Mouse (Mus musculus): ENCODE measurements around the gene Kctd14. TPM values are rescaled to one million over a fixed set of nuclear protein-coding genes. Genes with fewer than 3 reads are reported as not detected.
"Not testable (repeated sequence)": the region's sequence is repeated elsewhere in the genome, so short reads cannot be mapped to it uniquely, and the experiment has no call there.

The Kctd14 gene
- polyA plus RNA-seq, 1 experiment from 2014 or later, result 1.5 TPM

- ATAC-seq (replicated peaks; ENCODE audit: extremely low read depth, insufficient read depth, low FRiP score), result no peak
- Histone ChIP-seq H3K27me3 (ENCODE audit: control insufficient read depth, insufficient read depth, low read length) (no peaks in the 10 kb centered on the region), H3K4me3 (ENCODE audit: low read length) (no peak overlapping the region), H3K9ac (ENCODE audit: low read length) (no peak overlapping the region), H3K4me2 (ENCODE audit: low read depth, low read length) (no peak overlapping the region), H3K9me3 (replicated peaks; ENCODE audit: control insufficient read depth, low read length) (no peaks in the 10 kb centered on the region), H3K4me1 (ENCODE audit: control insufficient read depth, insufficient read depth, low read length) (peaks cover 7% of the 10 kb centered on the region; the same call in 1 of the 2 replicates), H3K36me3 (ENCODE audit: control insufficient read depth, insufficient read depth) (no peaks in the 10 kb centered on the region), H3K27ac (ENCODE audit: low read length) (no peak overlapping the region)
- 79% methylated on average over 6 of the region's 6 CpGs for WGBS
Observed at GRCm38 (mm10) chr7:97427296-97427695, 23.8 kb upstream of the Kctd14 start.

GRCm38 (mm10) chr7:97427778-97428420 is 23.2 kb upstream of the Kctd14 start:
- Histone ChIP-seq H3K27me3 (ENCODE audit: control insufficient read depth, insufficient read depth, low read length) (no peaks in the 10 kb centered on the region), H3K9me3 (replicated peaks; ENCODE audit: control insufficient read depth, low read length) (no peaks in the 10 kb centered on the region), H3K36me3 (ENCODE audit: control insufficient read depth, insufficient read depth) (no peaks in the 10 kb centered on the region), H3K4me2 (ENCODE audit: low read depth, low read length) (no peak overlapping the region), H3K9ac (ENCODE audit: low read length) (no peak overlapping the region), H3K4me1 (ENCODE audit: control insufficient read depth, insufficient read depth, low read length) (peaks cover 7% of the 10 kb centered on the region; the same call in 1 of the 2 replicates), H3K4me3 (ENCODE audit: low read length) (no peak overlapping the region), H3K27ac (ENCODE audit: low read length) (no peak overlapping the region)
- no peak for ATAC-seq (replicated peaks; ENCODE audit: extremely low read depth, insufficient read depth, low FRiP score)
- 65% methylated on average over 5 of the region's 5 CpGs for WGBS

- no peak for ATAC-seq (replicated peaks; ENCODE audit: extremely low read depth, insufficient read depth, low FRiP score)
- Histone ChIP-seq H3K27me3 (ENCODE audit: control insufficient read depth, insufficient read depth, low read length) (no peaks in the 10 kb centered on the region), H3K36me3 (ENCODE audit: control insufficient read depth, insufficient read depth) (no peaks in the 10 kb centered on the region), H3K4me1 (ENCODE audit: control insufficient read depth, insufficient read depth, low read length) (peaks cover 7% of the 10 kb centered on the region; the same call in 1 of the 2 replicates), H3K4me3 (ENCODE audit: low read length) (no peak overlapping the region), H3K27ac (ENCODE audit: low read length) (no peak overlapping the region), H3K4me2 (ENCODE audit: low read depth, low read length) (no peak overlapping the region), H3K9me3 (replicated peaks; ENCODE audit: control insufficient read depth, low read length) (no peaks in the 10 kb centered on the region), H3K9ac (ENCODE audit: low read length) (peak overlapping the region; percentile 29; the same call in 1 of the 2 replicates)
- WGBS, result 3% methylated on average over 5 of the region's 5 CpGs
Observed at GRCm38 (mm10) chr7:97429705-97430104, 21.4 kb upstream of the Kctd14 start.

DNA sequence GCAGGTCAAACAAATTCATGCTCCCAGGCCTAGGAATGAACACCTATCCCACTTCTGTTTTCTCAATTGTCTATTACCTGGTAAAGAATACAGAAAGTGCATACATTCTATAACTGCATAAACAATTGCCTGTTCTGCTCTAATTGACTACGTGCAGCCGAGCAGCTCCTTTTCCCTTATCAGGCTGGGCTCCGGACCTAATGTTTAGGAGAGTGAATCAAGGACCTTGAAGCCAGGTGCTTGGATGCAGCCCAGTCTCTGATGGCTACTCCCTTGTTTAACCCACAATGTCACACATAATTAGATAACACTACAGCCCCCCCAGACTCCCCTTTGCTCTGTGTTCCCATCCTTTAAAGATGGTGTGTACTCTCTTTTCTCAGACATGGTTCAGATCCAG is 17.6 kb upstream of the Kctd14 start:
- not testable (repeated sequence) for H3K27ac ChIP-seq (ENCODE audit: low read length); H3K4me2 ChIP-seq (ENCODE audit: low read depth, low read length); H3K27me3 ChIP-seq (ENCODE audit: control insufficient read depth, insufficient read depth, low read length); H3K9ac ChIP-seq (ENCODE audit: low read length); H3K36me3 ChIP-seq (ENCODE audit: control insufficient read depth, insufficient read depth); H3K9me3 ChIP-seq (replicated peaks; ENCODE audit: control insufficient read depth, low read length); H3K4me1 ChIP-seq (ENCODE audit: control insufficient read depth, insufficient read depth, low read length); H3K4me3 ChIP-seq (ENCODE audit: low read length); ATAC-seq (replicated peaks; ENCODE audit: extremely low read depth, insufficient read depth, low FRiP score)
- WGBS, result 40% methylated on average over 3 of the region's 3 CpGs

GRCm38 (mm10) chr7:97434517-97434916 is 16.6 kb upstream of the Kctd14 start:
- Histone ChIP-seq H3K36me3 (ENCODE audit: control insufficient read depth, insufficient read depth) (no peaks in the 10 kb centered on the region), H3K4me1 (ENCODE audit: control insufficient read depth, insufficient read depth, low read length) (peaks cover 5% of the 10 kb centered on the region; the same call in 1 of the 2 replicates), H3K4me2 (ENCODE audit: low read depth, low read length) (no peak overlapping the region), H3K9ac (ENCODE audit: low read length) (no peak overlapping the region), H3K27me3 (ENCODE audit: control insufficient read depth, insufficient read depth, low read length) (no peaks in the 10 kb centered on the region), H3K27ac (ENCODE audit: low read length) (no peak overlapping the region), H3K9me3 (replicated peaks; ENCODE audit: control insufficient read depth, low read length) (no peaks in the 10 kb centered on the region), H3K4me3 (ENCODE audit: low read length) (no peak overlapping the region)
- WGBS, result 77% methylated on average over 10 of the region's 10 CpGs
- no peak for ATAC-seq (replicated peaks; ENCODE audit: extremely low read depth, insufficient read depth, low FRiP score)

DNA sequence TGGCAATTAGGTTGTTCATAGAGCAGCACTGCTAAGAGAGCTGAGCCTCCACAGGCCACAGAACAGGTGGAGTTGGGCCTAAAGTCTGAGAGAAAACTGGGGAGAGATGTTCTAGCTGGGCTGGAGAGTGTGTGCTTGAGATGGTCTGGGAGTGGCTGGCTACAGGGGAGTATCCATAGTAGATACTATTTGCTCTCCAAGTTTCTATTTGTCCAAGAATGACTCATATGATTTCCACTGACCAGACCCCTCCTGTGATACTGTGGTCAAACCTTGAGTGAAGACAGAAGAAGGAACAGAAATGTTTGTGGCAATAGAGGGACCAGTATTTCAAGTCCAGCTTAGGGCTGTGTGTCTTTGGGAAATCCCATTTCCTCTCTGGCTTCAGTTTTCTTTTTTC is 12.1 kb upstream of the Kctd14 start:
- no peak overlapping the region for H3K27ac ChIP-seq (ENCODE audit: low read length)
- no peak for ATAC-seq (replicated peaks; ENCODE audit: extremely low read depth, insufficient read depth, low FRiP score)
- H3K27me3 ChIP-seq (ENCODE audit: control insufficient read depth, insufficient read depth, low read length), result no peaks in the 10 kb centered on the region
- no peak overlapping the region for H3K9ac ChIP-seq (ENCODE audit: low read length)
- H3K36me3 ChIP-seq (ENCODE audit: control insufficient read depth, insufficient read depth), result no peaks in the 10 kb centered on the region
- H3K4me2 ChIP-seq (ENCODE audit: low read depth, low read length), result no peak overlapping the region
- no peak overlapping the region for H3K4me3 ChIP-seq (ENCODE audit: low read length)
- H3K9me3 ChIP-seq (replicated peaks; ENCODE audit: control insufficient read depth, low read length), result peaks cover 3% of the 10 kb centered on the region
- no peaks in the 10 kb centered on the region for H3K4me1 ChIP-seq (ENCODE audit: control insufficient read depth, insufficient read depth, low read length)

DNA sequence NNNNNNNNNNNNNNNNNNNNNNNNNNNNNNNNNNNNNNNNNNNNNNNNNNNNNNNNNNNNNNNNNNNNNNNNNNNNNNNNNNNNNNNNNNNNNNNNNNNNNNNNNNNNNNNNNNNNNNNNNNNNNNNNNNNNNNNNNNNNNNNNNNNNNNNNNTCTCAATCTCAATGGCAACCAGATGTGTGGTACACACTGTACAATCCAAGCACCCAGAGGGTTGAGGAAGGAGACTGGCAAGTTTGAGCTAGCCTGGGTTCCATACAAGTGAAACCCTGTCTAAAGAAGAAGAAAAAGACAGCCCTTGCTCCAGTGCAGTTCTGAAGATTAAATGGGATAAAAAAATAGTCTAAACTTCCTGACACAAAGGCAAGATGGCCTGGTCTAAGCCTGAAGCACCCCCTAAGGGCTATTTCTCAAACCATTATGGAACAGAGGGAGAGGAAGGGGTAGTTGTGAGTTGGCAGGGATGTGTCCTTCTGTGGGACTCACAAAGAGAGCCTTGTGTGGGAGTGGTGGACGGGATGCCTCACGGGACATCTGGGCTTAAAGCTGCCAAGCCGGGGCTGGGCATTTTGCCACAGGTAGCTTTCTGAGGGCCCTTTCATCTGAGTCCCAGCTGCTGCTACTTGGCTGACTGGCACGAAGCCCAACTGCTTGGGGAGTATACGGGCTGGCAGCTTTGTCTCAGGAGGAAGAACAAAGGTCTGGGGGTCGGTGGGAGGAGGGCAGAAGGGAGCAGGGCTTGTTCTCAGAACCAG is 4.8 kb upstream of the Kctd14 start:
- whole genome bisulfite sequencing, result 4% methylated on average over 6 of the region's 6 CpGs
- Histone ChIP-seq H3K4me3 (ENCODE audit: low read length) (no peak overlapping the region), H3K27ac (ENCODE audit: low read length) (peak overlapping the region; percentile 83), H3K9me3 (replicated peaks; ENCODE audit: control insufficient read depth, low read length) (peaks cover 7% of the 10 kb centered on the region), H3K4me1 (ENCODE audit: control insufficient read depth, insufficient read depth, low read length) (peaks cover 15% of the 10 kb centered on the region), H3K9ac (ENCODE audit: low read length) (peak overlapping the region; percentile 49), H3K36me3 (ENCODE audit: control insufficient read depth, insufficient read depth) (no peaks in the 10 kb centered on the region), H3K27me3 (ENCODE audit: control insufficient read depth, insufficient read depth, low read length) (no peaks in the 10 kb centered on the region), H3K4me2 (ENCODE audit: low read depth, low read length) (no peak overlapping the region)
- peak; percentile 87 for ATAC-seq (replicated peaks; ENCODE audit: extremely low read depth, insufficient read depth, low FRiP score)

DNA sequence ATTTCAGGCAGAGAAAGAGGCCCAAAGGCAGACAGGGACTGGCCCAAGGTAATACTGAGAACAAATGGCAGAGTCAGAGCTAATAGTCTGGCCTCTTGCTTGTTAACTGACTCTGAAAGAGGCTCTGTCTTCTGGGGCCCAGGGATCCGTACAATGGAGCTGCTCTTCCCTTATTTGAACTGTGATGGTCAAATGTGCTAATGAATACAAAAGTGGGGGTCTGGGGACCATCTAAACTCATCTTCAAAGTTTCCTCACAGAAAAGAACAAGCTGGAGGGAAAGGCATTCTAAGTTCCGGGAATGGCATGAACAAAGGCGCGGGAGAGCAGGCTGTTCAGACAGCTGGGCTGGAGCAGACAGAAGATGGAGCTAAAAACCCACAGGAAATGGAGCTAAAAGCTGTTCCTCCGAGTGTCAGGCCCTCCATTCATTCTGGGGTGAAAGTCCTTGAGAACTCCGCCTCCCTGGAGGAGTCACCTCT is 4.0 kb upstream of the Kctd14 start:
- ATAC-seq (replicated peaks; ENCODE audit: extremely low read depth, insufficient read depth, low FRiP score), result 0 out of 2 replicates have a peak, but pooled peaks have one; percentile 14
- 54% methylated on average over 6 of the region's 6 CpGs for WGBS

DNA sequence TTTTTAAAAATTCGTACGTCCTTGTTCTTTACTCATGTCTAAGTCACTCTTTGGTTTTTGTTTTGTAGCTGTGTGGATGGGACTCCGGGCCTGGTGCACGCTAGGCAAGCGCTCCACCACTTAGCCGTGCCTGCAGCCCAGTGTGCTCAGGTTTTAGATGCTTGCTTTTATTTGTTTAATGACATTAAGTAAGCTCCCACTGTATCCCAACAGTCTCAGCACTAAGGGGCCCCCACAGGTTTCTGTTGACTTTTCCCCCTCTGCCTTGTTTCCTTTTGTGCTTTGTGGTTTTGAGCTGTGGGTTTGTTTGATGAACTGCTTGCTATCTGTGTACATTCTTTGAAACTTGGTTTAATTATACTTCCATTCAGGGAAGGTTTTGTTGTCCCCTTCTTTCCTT is 1.1 kb downstream of the Kctd14 start:
- no peak overlapping the region for H3K27ac ChIP-seq (ENCODE audit: low read length)
- H3K4me3 ChIP-seq (ENCODE audit: low read length), result no peak overlapping the region
- peaks cover 6% of the 10 kb centered on the region for H3K9me3 ChIP-seq (replicated peaks; ENCODE audit: control insufficient read depth, low read length)
- WGBS, result 80% methylated on average over 6 of the region's 6 CpGs
- ATAC-seq (replicated peaks; ENCODE audit: extremely low read depth, insufficient read depth, low FRiP score), result no peak
- H3K9ac ChIP-seq (ENCODE audit: low read length), result no peak overlapping the region
- H3K4me2 ChIP-seq (ENCODE audit: low read depth, low read length), result peak overlapping the region; percentile 87; the same call in 1 of the 2 replicates
- no peaks in the 10 kb centered on the region for H3K36me3 ChIP-seq (ENCODE audit: control insufficient read depth, insufficient read depth)
- H3K27me3 ChIP-seq (ENCODE audit: control insufficient read depth, insufficient read depth, low read length), result no peaks in the 10 kb centered on the region
- H3K4me1 ChIP-seq (ENCODE audit: control insufficient read depth, insufficient read depth, low read length), result peaks cover 6% of the 10 kb centered on the region

More for the DNA sequence above, 4.0 kb upstream of the Kctd14 start:
- Histone ChIP-seq H3K27ac (ENCODE audit: low read length) (peak overlapping the region; percentile 83), H3K9ac (ENCODE audit: low read length) (peak overlapping the region; percentile 49), H3K9me3 (replicated peaks; ENCODE audit: control insufficient read depth, low read length) (peaks cover 6% of the 10 kb centered on the region), H3K4me1 (ENCODE audit: control insufficient read depth, insufficient read depth, low read length) (peaks cover 15% of the 10 kb centered on the region), H3K4me3 (ENCODE audit: low read length) (no peak overlapping the region), H3K4me2 (ENCODE audit: low read depth, low read length) (no peak overlapping the region), H3K27me3 (ENCODE audit: control insufficient read depth, insufficient read depth, low read length) (no peaks in the 10 kb centered on the region), H3K36me3 (ENCODE audit: control insufficient read depth, insufficient read depth) (no peaks in the 10 kb centered on the region)

Measured in heart, embryonic 16.5 days (tissue).